Mouse (Mus musculus) erythroblast, embryonic 14.5 days (primary cell): ENCODE measurements around the gene Pla2g4d. TPM values are rescaled to one million over a fixed set of nuclear protein-coding genes. Genes with fewer than 3 reads are reported as not detected.
"Not testable (repeated sequence)": the region's sequence is repeated elsewhere in the genome, so short reads cannot be mapped to it uniquely, and the experiment has no call there.

Source experiments
- H3K27me3 ChIP-seq: 2 replicates; pipeline ENCODE4 v1.6.1; 2012; ENCODE audit warnings: inconsistent platforms; ENCODE audit not compliant: control insufficient read depth
- H3K36me3 ChIP-seq: 2 replicates; pipeline ENCODE4 v1.6.1; 2012; ENCODE audit warnings: mild to moderate bottlenecking, inconsistent platforms; ENCODE audit not compliant: control insufficient read depth
- H3K4me1 ChIP-seq: 2 replicates; pipeline ENCODE4 v1.6.1; 2012; ENCODE audit warnings: inconsistent platforms; ENCODE audit not compliant: control insufficient read depth
- H3K4me3 ChIP-seq: replicated peaks from 2 replicates; pipeline ENCODE3; 2012; ENCODE audit warnings: moderate library complexity, mild to moderate bottlenecking, inconsistent platforms
- H3K9me3 ChIP-seq: 2 replicates; pipeline ENCODE4 v1.6.1; 2012; ENCODE audit warnings: low read length, inconsistent platforms, mixed read lengths; ENCODE audit not compliant: control insufficient read depth
- GATA1 ChIP-seq: IDR thresholded peaks from 2 replicates; pipeline ENCODE4 v1.6.1; 2012; ENCODE audit warnings: low read length, inconsistent platforms, mixed read lengths
- TAL1 ChIP-seq: IDR thresholded peaks from 3 replicates; pipeline ENCODE4 v1.6.1; 2012; ENCODE audit warnings: low read length, inconsistent platforms, mixed read lengths
- polyA plus RNA-seq: library from polyadenylated mRNA; stranded (reverse); fragments of >175 nt; gene quantifications from 2 replicates; pipeline ENCODE4 v1.2.3, GENCODE M21; 2012

Gene Pla2g4d
- polyA plus RNA-seq, 1 experiment, result not detected

DNA sequence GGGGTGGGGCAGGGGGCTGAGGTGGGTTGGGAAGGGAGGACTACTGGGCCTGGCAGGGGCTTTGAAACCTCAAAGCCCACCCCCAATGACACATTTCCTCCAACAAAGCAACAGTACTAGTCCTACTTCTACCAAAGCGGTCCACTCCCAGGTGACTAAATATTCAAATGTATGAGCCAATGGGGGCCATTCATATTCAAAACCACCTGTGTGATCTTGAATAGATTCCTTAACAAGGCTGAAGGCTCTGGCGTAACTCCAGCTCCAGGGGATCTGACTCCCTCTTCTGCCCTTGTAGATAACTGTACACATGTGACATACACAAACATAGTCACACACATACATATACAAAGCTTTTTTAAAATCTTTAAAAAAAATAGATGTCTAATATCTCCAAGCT, 45.0 kb downstream of the Pla2g4d start:
- Histone ChIP-seq H3K9me3 (no peaks in the 10 kb centered on the region), H3K4me3 (no peak overlapping the region), H3K4me1 (no peaks in the 10 kb centered on the region), H3K36me3 (no peaks in the 10 kb centered on the region), H3K27me3 (peaks cover 23% of the 10 kb centered on the region)
- no peak for TF ChIP-seq GATA1
- no peak for TF ChIP-seq TAL1

DNA sequence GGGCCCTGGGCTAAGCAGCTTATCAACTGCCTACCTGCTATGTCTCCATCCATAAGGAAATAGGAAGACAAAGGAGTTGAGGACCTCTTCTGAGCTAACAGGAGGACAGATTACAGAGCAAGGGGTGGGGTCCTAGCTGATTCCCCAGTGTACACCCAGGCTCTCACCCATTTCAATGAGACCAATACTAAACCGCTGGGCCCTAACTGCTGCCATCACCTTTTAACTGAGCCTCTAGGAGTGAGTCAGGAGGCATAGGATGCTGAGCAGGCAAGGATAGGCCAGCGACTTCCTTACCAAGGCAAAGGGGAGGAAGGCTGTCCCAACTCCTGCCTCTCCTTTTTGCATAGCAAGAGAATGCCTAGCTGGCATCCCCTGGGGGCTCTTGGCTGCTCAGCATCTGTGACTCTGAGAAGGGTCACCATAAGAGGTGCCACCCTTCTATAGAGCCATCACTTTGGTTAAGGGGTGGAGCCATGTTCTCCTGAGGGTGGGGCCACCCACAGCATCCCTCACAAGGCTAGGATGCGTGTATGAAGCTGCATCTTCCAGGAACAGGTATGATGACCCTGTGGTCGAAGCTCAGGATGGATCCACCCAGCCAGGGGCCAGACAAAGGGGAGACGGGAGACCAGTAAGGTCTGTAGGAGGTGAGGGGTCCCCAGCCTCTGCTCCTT, 46.1 kb downstream of the Pla2g4d start:
- H3K4me1 ChIP-seq, result peaks cover 3% of the 10 kb centered on the region
- no peaks in the 10 kb centered on the region for H3K9me3 ChIP-seq
- no peak for TF ChIP-seq TAL1
- no peak for TF ChIP-seq GATA1
- peaks cover 23% of the 10 kb centered on the region for H3K27me3 ChIP-seq
- H3K36me3 ChIP-seq, result no peaks in the 10 kb centered on the region
- no peak overlapping the region for H3K4me3 ChIP-seq

DNA sequence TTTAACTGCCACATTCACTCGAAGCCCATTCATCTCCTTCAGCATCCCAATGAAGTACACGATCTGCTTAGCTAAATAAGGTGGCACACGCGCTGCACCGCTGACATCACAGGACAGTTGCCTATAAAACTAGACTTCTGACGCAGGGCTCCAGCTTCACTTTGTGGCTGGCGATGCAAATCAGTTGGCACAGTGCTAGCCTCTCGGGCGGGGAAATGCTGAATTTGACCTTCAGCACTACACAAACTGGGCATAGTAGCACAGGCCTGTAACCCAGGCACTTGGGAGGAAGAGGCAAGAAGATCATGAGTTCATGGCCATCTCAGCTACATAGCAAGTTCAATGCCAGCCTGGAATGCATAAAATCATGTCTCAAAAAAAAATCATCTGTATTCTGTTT, 50.3 kb downstream of the Pla2g4d start:
- H3K4me1 ChIP-seq, result peaks cover 28% of the 10 kb centered on the region
- H3K27me3 ChIP-seq, H3K4me3 ChIP-seq, H3K36me3 ChIP-seq, H3K9me3 ChIP-seq: not testable (repeated sequence)

DNA sequence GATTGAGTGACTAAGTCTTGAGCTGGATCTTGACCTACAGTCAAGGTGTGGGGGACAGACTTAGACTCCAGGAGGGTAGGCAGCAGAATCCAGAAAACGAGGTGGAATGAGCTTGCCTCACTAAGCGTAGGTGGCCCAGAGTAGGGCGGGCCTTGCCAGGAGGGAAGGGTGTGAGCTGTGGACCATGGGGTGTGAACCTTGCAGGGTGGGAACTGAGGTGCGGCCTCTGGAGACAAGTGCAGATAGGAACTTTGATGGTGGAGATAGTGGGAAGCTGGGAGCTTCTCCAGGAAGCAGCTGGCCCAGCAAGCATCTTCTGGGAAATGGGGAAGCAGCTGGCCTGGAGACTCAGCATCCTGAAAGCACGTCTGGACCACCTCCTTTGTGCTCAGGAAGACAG, 51.2 kb downstream of the Pla2g4d start:
- Histone ChIP-seq H3K4me3 (no peak overlapping the region), H3K36me3 (no peaks in the 10 kb centered on the region), H3K27me3 (no peaks in the 10 kb centered on the region; the same call in 1 of the 2 replicates), H3K9me3 (no peaks in the 10 kb centered on the region), H3K4me1 (peaks cover 28% of the 10 kb centered on the region)
- TF ChIP-seq TAL1, result no peak
- no peak for TF ChIP-seq GATA1

- Histone ChIP-seq H3K36me3 (no peaks in the 10 kb centered on the region), H3K27me3 (no peaks in the 10 kb centered on the region), H3K9me3 (no peaks in the 10 kb centered on the region), H3K4me3 (no peak overlapping the region), H3K4me1 (peaks cover 37% of the 10 kb centered on the region)
- TF ChIP-seq GATA1, result no peak
- TF ChIP-seq TAL1, result no peak
Observed at GRCm38 (mm10) chr2:120235947-120236640, 52.9 kb downstream of the Pla2g4d start.

- Histone ChIP-seq H3K36me3 (no peaks in the 10 kb centered on the region), H3K9me3 (no peaks in the 10 kb centered on the region), H3K4me3 (no peak overlapping the region), H3K27me3 (no peaks in the 10 kb centered on the region), H3K4me1 (peaks cover 40% of the 10 kb centered on the region)
- TF ChIP-seq GATA1 (no peak), TAL1 (no peak)
Observed at GRCm38 (mm10) chr2:120235381-120235780, 53.6 kb downstream of the Pla2g4d start.

- Histone ChIP-seq H3K36me3 (no peaks in the 10 kb centered on the region), H3K27me3 (no peaks in the 10 kb centered on the region), H3K4me3 (no peak overlapping the region), H3K4me1 (peaks cover 28% of the 10 kb centered on the region), H3K9me3 (no peaks in the 10 kb centered on the region)
- TF ChIP-seq TAL1 (no peak), GATA1 (no peak)
Observed at GRCm38 (mm10) chr2:120231642-120232041, 57.4 kb downstream of the Pla2g4d start.

Other genes starting within 250 kb of the Pla2g4d start
- gene Ehd4, start 134.6 kb downstream of the Pla2g4d start, polyA plus RNA-seq, result 0.67 and 1.1 TPM in 2 replicates
- 0.01 TPM in 1 of 2 replicates, not detected in the other for gene Pla2g4e, start 43.9 kb downstream of the Pla2g4d start, polyA plus RNA-seq
- not detected in 2 replicates for gene Pla2g4f, start 25.0 kb upstream of the Pla2g4d start, polyA plus RNA-seq
- 0.11 and 0.48 TPM in 2 replicates for gene Vps39, start 63.9 kb upstream of the Pla2g4d start, polyA plus RNA-seq
- 0.06 and 0.08 TPM in 2 replicates for gene Ganc, start 114.7 kb upstream of the Pla2g4d start, polyA plus RNA-seq
- gene Tmem87a, start 114.9 kb upstream of the Pla2g4d start, polyA plus RNA-seq, result 0.14 and 0.19 TPM in 2 replicates
- not detected in 2 replicates for gene Capn3, start 166.8 kb upstream of the Pla2g4d start, polyA plus RNA-seq